Mouse (Mus musculus) skeletal muscle tissue, adult 2 months (tissue): ENCODE data around the gene Arhgef18.
A peak's percentile ranks its signal among the peaks of the same experiment; 100 is the strongest.

Experiments used
- DNase-seq: peaks from one replicate; pipeline ENCODE4 v3.0.0-alpha.2; 2012; ENCODE audit warnings: low read depth, low spot score

Arhgef18 gene

DNA sequence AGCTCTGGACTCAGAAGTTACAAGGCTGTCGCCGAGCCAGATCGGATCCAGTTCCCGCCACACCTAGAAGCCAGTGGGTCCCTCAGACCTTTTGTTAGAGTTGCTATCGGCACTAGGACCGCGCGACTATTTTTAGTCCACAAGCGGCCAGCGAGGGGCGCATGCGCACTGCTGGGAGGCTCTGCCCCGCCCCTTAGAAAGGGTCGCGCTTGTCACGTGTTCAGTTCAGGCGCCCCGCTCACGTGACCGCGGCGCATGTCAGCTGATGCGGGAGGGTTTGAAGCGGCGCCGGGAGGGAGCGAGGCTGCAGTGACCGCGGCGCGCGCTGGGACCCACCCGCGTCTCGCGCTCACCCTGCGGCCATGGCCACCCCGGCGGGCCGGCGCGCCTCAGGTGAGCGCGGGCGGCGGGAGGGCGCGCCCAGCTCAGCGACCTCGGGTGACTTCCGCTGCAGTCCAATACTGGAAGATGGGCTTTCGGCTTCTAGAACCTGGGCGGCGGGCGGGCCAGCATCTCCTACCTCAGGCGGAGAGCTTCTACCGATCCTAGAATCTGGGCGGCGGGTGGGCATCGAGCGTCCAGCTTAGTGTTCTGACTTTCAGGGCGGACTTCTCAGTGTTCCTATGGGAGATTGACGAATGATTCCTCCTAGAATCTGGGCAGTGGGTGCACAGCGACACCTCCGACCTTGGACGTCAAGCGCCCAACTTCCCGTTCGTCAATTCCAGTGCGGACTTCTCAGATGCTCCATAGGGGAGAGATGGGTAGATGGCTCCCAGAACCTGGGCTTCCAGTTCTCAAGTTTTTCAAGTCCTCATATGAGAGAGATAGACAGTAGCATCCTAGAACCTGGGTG lies 107.7 kb downstream of the Arhgef18 start, which contains the start of gene Mcoln1:
Mcoln1 (plus strand) TSS at position 223 of the 856 bp plus-strand sequence.
- peak; percentile 98 for DNase-seq

DNA sequence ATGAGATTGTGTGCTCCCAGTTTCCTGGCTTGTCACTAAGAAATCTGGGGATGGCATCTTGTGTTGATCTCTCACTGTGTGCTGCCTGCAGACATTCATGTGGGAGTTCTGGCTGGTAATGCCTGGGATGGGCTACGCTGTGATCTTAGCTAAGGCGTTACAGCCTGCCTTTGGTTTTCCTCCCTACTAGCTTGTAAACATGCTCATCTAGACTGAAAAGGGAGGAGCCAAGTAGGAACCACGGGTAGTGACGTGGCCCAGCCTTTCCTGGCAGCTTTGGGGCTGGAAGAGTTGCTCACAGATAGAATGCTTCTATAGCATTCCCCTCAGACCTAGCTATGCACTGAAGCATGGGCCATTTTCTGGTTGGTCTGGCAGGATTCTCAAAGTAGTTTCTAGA lies 109.4 kb downstream of the Arhgef18 start:
- no peak for DNase-seq
